Mouse (Mus musculus) myocyte (in vitro differentiated cells): ENCODE measurements around the gene Bcas3.

ENCODE experiments used
- MYOG ChIP-seq, 3 experiments: IDR thresholded peaks; one replicate each; pipeline ENCODE4 v1.6.1; 2011; ENCODE audit warnings: control low read depth in 2 of 3, low read depth in 2 of 3, mild to moderate bottlenecking in 2 of 3; ENCODE audit not compliant: insufficient read length in 2 of 3, control insufficient read depth in 1 of 3, insufficient read depth in 1 of 3
- POLR2A ChIP-seq: IDR thresholded peaks from one replicate; pipeline ENCODE4 v1.6.1; 2011; ENCODE audit warnings: low read depth, mild to moderate bottlenecking, control low read depth, moderate library complexity; ENCODE audit not compliant: insufficient read length
- TCF12 ChIP-seq: IDR thresholded peaks from one replicate; pipeline ENCODE4 v1.6.1; 2011; ENCODE audit warnings: mild to moderate bottlenecking, control low read depth; ENCODE audit not compliant: poor library complexity, insufficient read depth, severe bottlenecking

DNA sequence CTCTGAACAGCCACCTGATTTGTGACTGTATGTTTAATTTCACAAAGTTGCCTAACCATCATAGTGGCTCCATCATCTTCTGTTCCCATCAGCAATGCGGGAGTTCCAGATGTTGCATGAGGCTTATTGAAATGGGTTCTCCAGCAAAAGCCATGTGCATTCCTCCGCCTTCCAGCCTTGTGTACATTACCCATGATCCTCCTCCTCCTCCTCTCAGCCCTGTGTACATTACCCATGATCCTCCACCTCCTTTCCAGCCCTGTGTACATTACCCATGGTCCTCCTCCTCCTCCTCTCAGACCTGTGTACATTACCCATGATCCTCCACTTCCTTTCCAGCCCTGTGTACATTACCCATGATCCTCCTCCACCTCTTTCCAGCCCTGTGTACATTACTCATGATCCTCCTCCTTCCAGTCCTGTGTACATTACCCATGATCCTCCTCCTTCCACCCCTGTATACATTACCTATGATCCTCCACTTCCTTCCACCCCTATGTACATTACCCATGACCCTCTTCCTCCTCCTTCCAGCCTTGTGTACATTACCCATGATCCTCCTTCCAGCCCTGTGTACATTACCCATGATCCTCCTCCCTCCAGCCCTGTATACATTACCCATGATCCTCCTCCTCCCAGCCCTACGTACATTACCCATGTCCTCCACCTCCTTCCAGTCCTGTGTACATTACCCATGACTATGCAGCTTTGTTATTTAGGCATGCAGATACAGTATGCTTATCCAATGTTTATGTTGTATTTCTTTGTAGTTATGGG, 250.8 kb downstream of the Bcas3 start:
- TF ChIP-seq POLR2A (no peak), MYOG (IDR thresholded peaks at IDR 0.05; ENCODE audit: control insufficient read depth in 1 of 3, insufficient read depth in 1 of 3, insufficient read length in 2 of 3, low read depth in 2 of 3) (no peak), TCF12 (no peak)
